Mouse (Mus musculus) midbrain, embryonic 15.5 days (tissue): ENCODE data around the gene Pif1. TPM values are rescaled to one million over a fixed set of nuclear protein-coding genes. Genes with fewer than 3 reads are reported as not detected.
A peak's percentile ranks its signal among the peaks of the same experiment; 100 is the strongest.

Experiments used
- ATAC-seq: fragments of 200-750 bp; cut with Nextera tagmentation; replicated peaks from 2 replicates; pipeline ENCODE4 v1.8.0; 2017; ENCODE audit warnings: moderate TSS enrichment
- H3K27ac ChIP-seq: fragments of 300-500 bp; sonication (generic); 2 replicates; pipeline ENCODE4 v1.5.1; 2015; ENCODE audit warnings: mild to moderate bottlenecking, inconsistent platforms
- H3K27me3 ChIP-seq: fragments of 300-500 bp; sonication (generic); replicated peaks from 2 replicates; pipeline ENCODE4 v1.6.1; 2015; ENCODE audit warnings: inconsistent platforms
- H3K36me3 ChIP-seq: fragments of 300-500 bp; sonication (generic); replicated peaks from 2 replicates; pipeline ENCODE4 v1.6.1; 2015; ENCODE audit warnings: inconsistent platforms
- H3K4me1 ChIP-seq: fragments of 300-500 bp; sonication (generic); 2 replicates; pipeline ENCODE4 v1.6.1; 2015; ENCODE audit warnings: inconsistent platforms
- H3K4me2 ChIP-seq: fragments of 300-500 bp; sonication (generic); 2 replicates; pipeline ENCODE4 v1.6.1; 2015; ENCODE audit warnings: inconsistent platforms, mild to moderate bottlenecking, moderate library complexity
- H3K4me3 ChIP-seq: fragments of 300-500 bp; sonication (generic); 2 replicates; pipeline ENCODE4 v1.5.1; 2015; ENCODE audit warnings: mild to moderate bottlenecking, inconsistent platforms
- H3K9ac ChIP-seq: fragments of 300-500 bp; sonication (generic); 2 replicates; pipeline ENCODE4 v1.6.1; 2015; ENCODE audit warnings: mild to moderate bottlenecking, inconsistent platforms
- H3K9me3 ChIP-seq: fragments of 300-500 bp; sonication (generic); 2 replicates; pipeline ENCODE4 v1.6.1; 2016; ENCODE audit warnings: inconsistent platforms
- WGBS: fragments of 180-500 bp; shearing (Covaris S2); methylation state at CpG from one replicate; pipeline ENCODE4 v1.1.7; 2015; ENCODE audit warnings: mixed read lengths; 5-methylcytosine and 5-hydroxymethylcytosine counted together
- polyA plus RNA-seq: library from polyadenylated mRNA; unstranded; fragments of >200 nt; fragmentation: Nextera tagmentation; extraction: Ambion mirVana; gene quantifications from 2 replicates; pipeline ENCODE4 v1.2.1, GENCODE M21; 2015

Gene Pif1
- 2.3 and 2.7 TPM in 2 replicates for polyA plus RNA-seq

GRCm38 (mm10) chr9:65586406-65587269, at the start of gene Pif1:
Gene Pif1, plus strand, starts transcription at chr9:65587160.
- Histone ChIP-seq H3K27me3 (0 out of 2 replicates have a peak, but pooled peaks cover 6% of the 10 kb centered on the region), H3K27ac (peak within 1 kb of the TSS; percentile 16; the same call in 1 of the 2 replicates), H3K9me3 (no peaks in the 10 kb centered on the region), H3K9ac (peak within 1 kb of the TSS; percentile 50), H3K4me3 (peak within 1 kb of the TSS; percentile 54), H3K4me1 (peaks cover 23% of the 10 kb centered on the region), H3K36me3 (no peaks in the 10 kb centered on the region), H3K4me2 (peak within 1 kb of the TSS; percentile 100)
- WGBS: 9% methylated on average over 28 of the region's 28 CpGs
- ATAC-seq: peak; percentile 88

- Histone ChIP-seq H3K27ac (no peak overlapping the region), H3K4me3 (no peak overlapping the region), H3K27me3 (no peaks in the 10 kb centered on the region), H3K9me3 (no peaks in the 10 kb centered on the region), H3K9ac (no peak overlapping the region), H3K4me1 (no peaks in the 10 kb centered on the region), H3K36me3 (no peaks in the 10 kb centered on the region), H3K4me2 (no peak overlapping the region)
- 89% methylated on average over 8 of the region's 8 CpGs for WGBS
- ATAC-seq: no peak
Observed at GRCm38 (mm10) chr9:65537901-65538630, 48.9 kb upstream of the Pif1 start.

- H3K4me2 ChIP-seq: no peak overlapping the region
- 85% methylated on average over 9 of the region's 9 CpGs for WGBS
- H3K9ac ChIP-seq: no peak overlapping the region
- H3K27me3 ChIP-seq: no peaks in the 10 kb centered on the region
- no peaks in the 10 kb centered on the region for H3K36me3 ChIP-seq
- no peaks in the 10 kb centered on the region for H3K4me1 ChIP-seq
- no peak for ATAC-seq
- H3K9me3 ChIP-seq: no peaks in the 10 kb centered on the region
- H3K27ac ChIP-seq: no peak overlapping the region
- no peak overlapping the region for H3K4me3 ChIP-seq
Observed at GRCm38 (mm10) chr9:65539697-65540096, 47.3 kb upstream of the Pif1 start.

GRCm38 (mm10) chr9:65541126-65542068, 45.6 kb upstream of the Pif1 start:
- H3K27ac ChIP-seq: no peak overlapping the region
- no peaks in the 10 kb centered on the region for H3K36me3 ChIP-seq
- H3K9me3 ChIP-seq: no peaks in the 10 kb centered on the region
- H3K9ac ChIP-seq: no peak overlapping the region
- no peak overlapping the region for H3K4me3 ChIP-seq
- ATAC-seq: no peak
- 81% methylated on average over 13 of the region's 13 CpGs for WGBS
- no peak overlapping the region for H3K4me2 ChIP-seq
- H3K27me3 ChIP-seq: no peaks in the 10 kb centered on the region
- H3K4me1 ChIP-seq: no peaks in the 10 kb centered on the region

GRCm38 (mm10) chr9:65542111-65542524, 44.8 kb upstream of the Pif1 start:
- Histone ChIP-seq H3K4me2 (no peak overlapping the region), H3K4me1 (no peaks in the 10 kb centered on the region), H3K36me3 (no peaks in the 10 kb centered on the region), H3K9ac (no peak overlapping the region), H3K4me3 (no peak overlapping the region), H3K27ac (no peak overlapping the region), H3K27me3 (no peaks in the 10 kb centered on the region), H3K9me3 (no peaks in the 10 kb centered on the region)
- ATAC-seq: no peak
- WGBS: 82% methylated on average over 7 of the region's 7 CpGs

- Histone ChIP-seq H3K9me3 (no peaks in the 10 kb centered on the region), H3K9ac (no peak overlapping the region), H3K4me3 (no peak overlapping the region), H3K4me1 (no peaks in the 10 kb centered on the region), H3K27ac (no peak overlapping the region), H3K4me2 (no peak overlapping the region), H3K27me3 (no peaks in the 10 kb centered on the region), H3K36me3 (no peaks in the 10 kb centered on the region)
- 71% methylated on average over 10 of the region's 10 CpGs for WGBS
- ATAC-seq: no peak
Observed at GRCm38 (mm10) chr9:65545635-65546412, 41.1 kb upstream of the Pif1 start.

- no peak overlapping the region for H3K9ac ChIP-seq
- no peaks in the 10 kb centered on the region for H3K36me3 ChIP-seq
- H3K4me3 ChIP-seq: no peak overlapping the region
- no peaks in the 10 kb centered on the region for H3K4me1 ChIP-seq
- H3K4me2 ChIP-seq: no peak overlapping the region
- 63% methylated on average over 4 of the region's 4 CpGs for WGBS
- no peak for ATAC-seq
- no peak overlapping the region for H3K27ac ChIP-seq
- no peaks in the 10 kb centered on the region for H3K9me3 ChIP-seq
- H3K27me3 ChIP-seq: no peaks in the 10 kb centered on the region
Observed at GRCm38 (mm10) chr9:65546413-65546695, 40.6 kb upstream of the Pif1 start.

GRCm38 (mm10) chr9:65547111-65547510, 39.8 kb upstream of the Pif1 start:
- WGBS: 84% methylated on average over 5 of the region's 5 CpGs
- H3K4me1 ChIP-seq: no peaks in the 10 kb centered on the region
- H3K9ac ChIP-seq: no peak overlapping the region
- H3K4me2 ChIP-seq: no peak overlapping the region
- H3K4me3 ChIP-seq: no peak overlapping the region
- H3K36me3 ChIP-seq: no peaks in the 10 kb centered on the region
- no peaks in the 10 kb centered on the region for H3K27me3 ChIP-seq
- ATAC-seq: no peak
- H3K9me3 ChIP-seq: no peaks in the 10 kb centered on the region
- H3K27ac ChIP-seq: no peak overlapping the region

GRCm38 (mm10) chr9:65547844-65548243, 39.1 kb upstream of the Pif1 start:
- Histone ChIP-seq H3K36me3 (no peaks in the 10 kb centered on the region), H3K4me2 (no peak overlapping the region), H3K27me3 (no peaks in the 10 kb centered on the region), H3K9ac (no peak overlapping the region), H3K4me3 (no peak overlapping the region), H3K4me1 (no peaks in the 10 kb centered on the region), H3K9me3 (no peaks in the 10 kb centered on the region), H3K27ac (no peak overlapping the region)
- ATAC-seq: no peak
- WGBS: 55% methylated on average over 4 of the region's 4 CpGs

GRCm38 (mm10) chr9:65548311-65548710, 38.6 kb upstream of the Pif1 start:
- ATAC-seq: no peak
- Histone ChIP-seq H3K4me2 (no peak overlapping the region), H3K4me1 (no peaks in the 10 kb centered on the region), H3K36me3 (no peaks in the 10 kb centered on the region), H3K9ac (no peak overlapping the region), H3K4me3 (no peak overlapping the region), H3K27me3 (no peaks in the 10 kb centered on the region), H3K27ac (no peak overlapping the region), H3K9me3 (no peaks in the 10 kb centered on the region)
- 56% methylated on average over 8 of the region's 8 CpGs for WGBS

GRCm38 (mm10) chr9:65549139-65549538, 37.8 kb upstream of the Pif1 start:
- Histone ChIP-seq H3K36me3 (no peaks in the 10 kb centered on the region), H3K4me1 (no peaks in the 10 kb centered on the region), H3K27ac (no peak overlapping the region), H3K27me3 (no peaks in the 10 kb centered on the region), H3K9ac (no peak overlapping the region), H3K4me3 (no peak overlapping the region), H3K4me2 (no peak overlapping the region), H3K9me3 (no peaks in the 10 kb centered on the region)
- 78% methylated on average over 3 of the region's 3 CpGs for WGBS
- ATAC-seq: no peak
